Mouse (Mus musculus): Measurements from ENCODE around the gene Srsf10.

Srsf10 gene

DNA sequence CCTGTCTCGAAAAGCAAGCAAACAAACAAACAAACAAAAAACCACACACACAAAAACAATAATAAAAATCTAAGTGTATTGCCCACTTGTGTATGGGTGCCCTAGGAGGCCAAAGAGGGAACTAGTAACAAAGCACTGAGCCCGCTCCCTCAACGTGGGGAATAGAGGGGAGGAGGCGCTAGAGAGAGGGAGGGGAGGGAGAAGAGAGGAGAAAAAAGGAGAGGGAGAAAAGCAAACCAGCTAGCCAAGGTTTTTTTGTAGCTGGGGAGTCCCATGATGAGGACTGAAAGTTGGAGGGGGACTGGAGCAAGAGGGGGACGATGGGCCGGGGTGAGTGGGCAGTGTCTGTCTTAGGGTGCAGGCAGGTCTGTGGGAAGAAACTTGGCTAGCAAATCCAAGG lies 467 bp upstream of the Srsf10 start:
- DNase-seq (ENCODE audit: low read depth, low spot score), result peak; percentile 65

DNA sequence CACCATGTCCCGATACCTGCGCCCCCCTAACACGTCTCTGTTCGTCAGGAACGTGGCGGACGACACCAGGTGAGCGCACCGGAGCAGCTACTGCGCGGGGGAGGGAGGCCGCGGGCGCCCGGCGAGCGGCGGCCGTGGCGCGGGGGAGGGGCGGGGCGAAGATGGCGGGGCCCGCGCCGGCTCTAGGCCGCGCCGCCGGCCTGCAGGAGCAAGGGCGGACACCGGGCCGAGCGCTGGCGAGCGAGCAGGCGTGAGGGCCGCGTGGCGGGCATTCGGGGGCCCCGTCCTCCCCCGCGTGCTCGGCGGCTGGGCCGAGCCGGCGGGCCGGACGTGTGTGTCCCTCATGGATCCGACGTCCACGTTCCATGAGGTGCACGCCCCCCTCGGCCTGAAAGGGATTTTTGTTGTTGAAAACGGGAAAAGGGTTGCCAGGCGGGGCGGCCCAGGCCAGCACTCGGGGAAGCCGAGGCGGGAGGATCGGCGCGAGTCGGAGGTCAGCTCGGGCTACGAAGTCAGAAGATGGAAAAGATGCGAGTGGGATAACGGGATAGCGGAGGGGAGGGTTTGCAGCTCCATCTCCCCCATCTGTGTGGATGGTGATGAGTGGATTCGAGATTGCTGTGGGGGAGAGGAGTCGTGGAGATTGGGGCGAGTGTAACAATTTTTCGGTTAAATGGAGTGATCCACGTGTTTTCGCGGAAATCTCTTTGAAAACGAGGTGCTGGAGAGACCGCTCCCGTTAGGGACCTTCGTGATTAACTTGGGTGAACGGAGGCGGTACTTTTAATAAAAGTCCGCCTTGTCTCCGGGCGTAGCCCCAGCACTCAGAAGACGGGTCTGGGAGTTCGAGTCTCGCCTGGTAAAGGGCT lies 910 bp downstream of the Srsf10 start:
- peak; percentile 61 for DNase-seq (ENCODE audit: low read depth, low spot score)

GRCm38 (mm10) chr4:135857597-135858186 lies 2.1 kb downstream of the Srsf10 start:
- no peak for DNase-seq (ENCODE audit: low read depth, low spot score)

- DNase-seq (ENCODE audit: low read depth, low spot score), result no peak
Observed at GRCm38 (mm10) chr4:135868996-135869395, 13.4 kb downstream of the Srsf10 start.

GRCm38 (mm10) chr4:135870227-135871023 lies 14.9 kb downstream of the Srsf10 start:
- DNase-seq (ENCODE audit: low read depth, low spot score), result no peak

GRCm38 (mm10) chr4:135872015-135872414 lies 16.5 kb downstream of the Srsf10 start:
- DNase-seq (ENCODE audit: low read depth, low spot score), result no peak

DNA sequence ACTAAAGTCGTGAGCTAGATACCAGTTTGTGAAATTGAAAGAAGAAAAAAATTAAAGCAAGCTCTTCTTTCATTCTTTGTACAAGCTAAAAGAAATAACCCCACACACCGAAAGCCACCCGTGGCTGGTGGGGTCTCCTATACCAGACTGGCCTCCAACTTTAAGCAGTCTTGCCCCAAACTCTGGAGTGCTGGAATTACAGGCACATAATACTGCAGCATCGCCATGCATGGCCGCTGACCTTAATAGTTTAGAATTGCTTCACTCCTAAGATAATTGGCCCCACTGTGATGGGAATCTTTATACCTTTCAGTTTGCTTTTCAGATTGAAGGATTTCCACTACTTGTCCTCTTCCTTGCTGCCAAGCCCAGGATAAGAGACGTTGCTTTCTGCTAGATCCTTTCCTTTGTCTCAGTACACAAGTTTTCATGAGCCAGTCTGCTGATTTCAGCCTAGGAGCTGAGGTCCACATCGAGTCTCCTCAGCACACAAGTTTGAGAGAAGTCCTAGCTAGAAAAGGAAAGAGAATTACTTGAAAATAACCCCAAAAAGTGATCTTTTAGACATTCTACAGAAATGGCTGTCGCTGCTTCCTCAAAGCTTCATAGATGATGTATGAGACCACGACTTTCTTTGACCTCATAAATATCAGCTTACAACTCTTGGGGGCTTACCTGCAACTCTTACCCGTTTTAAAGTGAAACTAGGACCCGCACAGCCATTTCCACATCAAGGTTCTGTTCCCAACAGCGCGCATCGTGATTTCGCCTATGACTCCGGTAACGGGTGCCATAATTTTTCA lies 17.2 kb downstream of the Srsf10 start:
- no peak for DNase-seq (ENCODE audit: low read depth, low spot score)

GRCm38 (mm10) chr4:135873526-135874202 lies 18.1 kb downstream of the Srsf10 start, which contains the start of gene Pnrc2:
Gene Pnrc2, minus strand, starts transcription at chr4:135873850.
- DNase-seq (ENCODE audit: low read depth, low spot score), result peak; percentile 87

DNA sequence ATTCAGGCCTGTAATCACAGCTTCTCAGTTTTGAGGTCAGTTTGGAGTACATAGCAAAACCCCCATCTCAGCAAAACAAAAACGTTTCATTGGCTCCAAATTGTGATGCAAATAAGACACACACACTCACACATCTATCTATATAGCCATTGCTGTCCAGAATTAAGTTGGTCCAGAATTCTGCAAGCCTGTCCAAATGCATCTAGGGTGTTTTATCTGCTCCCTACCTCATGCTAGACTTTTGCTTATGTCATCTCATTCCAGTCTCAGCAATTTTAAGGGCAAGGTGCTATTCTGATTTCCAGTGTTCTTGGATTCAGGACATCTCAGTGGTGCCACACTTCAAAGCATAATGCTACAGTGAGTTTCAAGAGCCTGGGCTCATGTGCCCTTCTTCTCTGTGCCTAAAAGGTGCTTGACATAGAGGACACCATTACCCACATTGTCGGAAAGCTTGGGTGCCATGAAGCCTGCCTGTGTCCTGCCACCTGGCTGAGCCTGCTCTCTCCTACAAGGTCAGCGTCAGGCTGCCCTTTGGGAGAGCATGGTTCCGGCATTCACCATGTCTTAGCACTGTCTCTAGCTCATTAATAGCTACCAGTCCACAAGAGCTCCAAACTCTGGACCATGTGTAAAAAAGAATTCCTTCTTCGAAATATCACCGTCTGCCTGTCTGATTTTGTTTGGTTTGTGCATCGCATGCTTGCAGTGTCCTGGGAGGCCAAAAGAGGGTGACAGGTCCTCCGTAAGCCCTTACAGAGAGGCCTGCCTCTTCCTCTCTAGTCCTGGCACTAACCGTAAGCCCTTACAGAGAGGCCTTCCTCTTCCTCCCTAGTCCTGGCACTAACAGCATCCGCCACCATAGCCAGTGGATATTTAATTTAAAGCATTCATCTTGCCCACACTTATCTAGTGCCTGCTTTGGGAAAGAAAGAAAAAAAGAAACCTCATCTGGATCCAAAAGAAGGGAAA lies 19.3 kb downstream of the Srsf10 start:
- DNase-seq (ENCODE audit: low read depth, low spot score), result no peak

DNA sequence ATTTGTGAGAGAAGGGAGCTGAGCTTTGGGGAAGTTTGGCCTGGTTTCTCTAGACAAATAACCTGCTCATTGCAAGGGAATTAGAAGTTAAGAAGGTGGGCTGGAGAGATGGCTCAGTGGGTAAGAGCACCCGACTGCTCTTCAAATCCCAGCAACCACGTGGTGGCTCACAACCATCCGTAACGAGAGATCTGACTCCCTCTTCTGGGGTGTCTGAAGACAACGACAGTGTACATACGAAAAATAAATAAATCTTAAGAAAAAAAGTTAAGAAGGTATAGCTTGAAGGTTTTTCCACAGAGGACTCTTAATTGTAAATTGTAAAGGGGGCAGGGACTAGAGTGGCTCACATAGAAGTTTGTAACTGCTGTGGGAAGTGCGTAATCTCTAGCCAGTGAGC lies 20.0 kb downstream of the Srsf10 start:
- DNase-seq (ENCODE audit: low read depth, low spot score), result no peak

GRCm38 (mm10) chr4:135875991-135876582 lies 20.5 kb downstream of the Srsf10 start:
- DNase-seq (ENCODE audit: low read depth, low spot score), result peak; percentile 50

DNA sequence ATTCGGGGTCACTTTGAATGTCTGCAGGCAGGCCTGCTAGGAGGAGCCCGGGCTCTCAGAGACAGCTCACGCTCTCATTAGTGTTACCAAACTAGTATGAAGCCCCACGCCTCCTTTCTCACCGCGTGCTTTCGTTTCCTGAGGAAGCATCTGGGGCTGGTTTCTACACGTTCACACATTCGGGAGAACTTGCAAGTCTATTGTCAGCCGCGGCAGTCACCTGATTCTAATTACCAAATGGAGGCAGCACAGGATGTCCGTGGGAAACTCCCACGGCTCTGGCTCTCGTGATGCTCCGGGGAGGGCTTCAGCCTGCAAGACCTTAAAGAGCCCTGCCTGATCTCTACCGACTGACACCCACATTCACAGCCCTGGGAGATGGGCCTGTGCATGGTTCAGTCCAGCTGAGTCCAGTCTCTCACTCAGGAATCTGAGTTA lies 21.1 kb downstream of the Srsf10 start:
- DNase-seq (ENCODE audit: low read depth, low spot score), result peak; percentile 81

DNA sequence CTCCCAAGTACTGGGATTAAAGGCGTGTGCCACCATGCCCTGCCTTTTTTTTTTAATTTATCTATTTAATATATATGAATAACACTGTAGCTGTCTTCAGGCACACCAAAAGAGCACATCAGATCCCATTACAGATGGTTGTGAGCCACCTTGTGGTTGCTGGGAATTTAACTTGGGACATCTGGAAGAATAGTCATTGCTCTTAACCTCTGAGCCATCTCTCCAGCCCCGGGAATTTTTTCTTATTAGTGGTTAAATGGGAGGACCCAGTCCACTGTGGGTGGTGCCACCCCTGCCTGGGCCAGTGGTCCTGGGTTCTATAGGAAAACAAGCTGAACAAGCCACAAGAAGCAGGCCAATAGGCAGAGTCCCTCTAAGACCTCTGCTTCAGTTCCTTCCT lies 22.2 kb downstream of the Srsf10 start:
- DNase-seq (ENCODE audit: low read depth, low spot score), result no peak

DNA sequence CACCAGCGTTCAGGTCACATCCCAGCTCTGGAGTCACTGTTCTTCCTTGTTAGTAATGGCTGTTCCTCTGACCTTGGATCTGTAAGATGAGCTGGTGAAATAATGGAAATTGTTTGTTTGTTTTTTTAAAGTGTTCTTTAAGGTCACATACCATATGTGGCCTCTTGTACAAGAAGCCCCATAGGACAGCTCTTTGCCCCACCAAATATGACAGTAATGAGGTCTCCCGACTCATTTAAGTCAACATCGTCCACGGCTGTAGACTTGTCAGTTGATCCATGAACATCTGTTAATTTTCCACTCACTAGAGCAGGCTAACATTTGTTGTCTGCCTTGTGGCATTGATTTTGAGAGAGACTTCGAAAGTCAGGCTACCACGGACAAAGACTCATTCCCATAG lies 23.5 kb downstream of the Srsf10 start:
- no peak for DNase-seq (ENCODE audit: low read depth, low spot score)

GRCm38 (mm10) chr4:135880018-135880417 lies 24.5 kb downstream of the Srsf10 start:
- DNase-seq (ENCODE audit: low read depth, low spot score), result no peak

GRCm38 (mm10) chr4:135880576-135880975 lies 25.0 kb downstream of the Srsf10 start:
- DNase-seq (ENCODE audit: low read depth, low spot score), result no peak

- no peak for DNase-seq (ENCODE audit: low read depth, low spot score)
Observed at GRCm38 (mm10) chr4:135882023-135882422, 26.5 kb downstream of the Srsf10 start.

DNA sequence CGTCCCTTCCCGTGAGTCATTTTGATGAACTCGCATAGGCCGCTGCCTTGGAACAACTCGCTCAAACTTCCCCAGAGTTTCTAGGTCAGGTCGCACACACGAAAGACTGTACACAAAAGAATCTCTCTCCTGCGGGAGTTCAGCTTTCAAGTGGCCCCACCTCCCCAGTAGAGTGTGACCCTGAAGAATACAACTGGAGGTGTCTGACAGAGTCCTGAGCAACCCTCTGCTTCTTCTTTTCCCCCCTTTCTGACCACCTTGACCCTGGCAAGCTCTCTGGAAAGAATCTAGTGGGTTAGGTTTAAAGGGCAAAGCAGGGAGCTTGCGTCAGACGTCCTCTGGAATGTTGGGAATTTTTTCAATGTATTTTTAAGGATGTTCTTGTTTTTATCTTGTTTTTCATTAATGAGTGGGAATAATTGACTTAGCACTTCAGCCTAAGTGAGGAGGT lies 27.9 kb downstream of the Srsf10 start:
- DNase-seq (ENCODE audit: low read depth, low spot score), result no peak

DNA sequence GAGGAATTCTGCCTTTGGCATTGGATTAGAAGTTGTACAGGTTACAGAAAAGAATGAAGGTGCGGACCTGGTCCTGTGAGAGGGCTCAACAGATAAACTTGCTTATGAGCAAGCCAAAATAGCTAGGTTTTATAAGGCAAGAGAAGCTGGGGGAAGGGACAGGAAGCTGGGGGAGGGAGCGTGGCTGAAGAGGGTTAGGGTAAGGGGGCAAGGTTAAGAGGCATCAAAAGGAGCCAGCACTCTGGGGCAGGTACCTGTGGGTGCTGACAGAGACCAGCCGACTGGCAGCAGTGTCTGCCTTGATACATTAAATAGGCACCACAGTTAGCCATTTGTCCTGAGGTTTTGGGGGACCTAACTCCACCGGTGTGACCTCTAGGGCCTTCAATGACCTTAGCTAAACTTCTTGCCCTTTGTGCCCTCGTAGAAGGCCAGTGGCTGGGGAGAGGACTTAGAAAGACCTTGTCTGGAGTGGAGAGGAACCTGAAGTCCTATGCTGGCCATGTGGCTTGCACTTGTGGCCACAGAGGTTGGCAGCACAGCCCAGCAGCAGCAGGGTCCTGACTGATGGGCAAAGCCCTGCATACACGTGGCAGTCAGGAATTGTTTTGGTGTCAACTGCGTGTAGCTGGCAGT lies 28.5 kb downstream of the Srsf10 start:
- no peak for DNase-seq (ENCODE audit: low read depth, low spot score)

All from ES-CJ7 (cell line).